Mouse (Mus musculus) CH12.LX (cell line): ENCODE data around the gene Entpd7. TPM values are rescaled to one million over a fixed set of nuclear protein-coding genes. Genes with fewer than 3 reads are reported as not detected.
A peak's percentile ranks its signal among the peaks of the same experiment; 100 is the strongest.

Experiments used
- DNase-seq: peaks from one replicate; pipeline ENCODE4 v3.0.0-alpha.2; 2013; ENCODE audit errors: extremely low read depth
- H3K27ac ChIP-seq: 2 replicates; pipeline ENCODE4 v1.5.1; 2012; ENCODE audit warnings: low read depth, mild to moderate bottlenecking, control low read depth, moderate library complexity; ENCODE audit not compliant: insufficient read depth
- H3K27me3 ChIP-seq: replicated peaks from 2 replicates; pipeline ENCODE3; 2012; ENCODE audit warnings: inconsistent platforms
- H3K36me3 ChIP-seq, 2 experiments: replicated peaks in 1 of 2; 2 replicates each; pipeline versions ENCODE3 to v1.6.1; 2012; ENCODE audit warnings: inconsistent platforms in 1 of 2, low read length in 1 of 2, mild to moderate bottlenecking in 1 of 2, mixed read lengths in 1 of 2, moderate library complexity in 1 of 2; ENCODE audit not compliant: control insufficient read depth in 1 of 2, insufficient read depth in 1 of 2
- H3K4me1 ChIP-seq, 2 experiments: 2 replicates each; pipeline ENCODE4 v1.6.1; 2012; ENCODE audit warnings: inconsistent platforms in 1 of 2, moderate library complexity in 1 of 2; ENCODE audit not compliant: insufficient read depth in 2 of 2, control insufficient read depth in 1 of 2
- H3K4me2 ChIP-seq: 2 replicates; pipeline ENCODE4 v1.6.1; 2012; ENCODE audit warnings: low read depth, mild to moderate bottlenecking, control low read depth; ENCODE audit not compliant: poor library complexity, insufficient read depth, severe bottlenecking
- H3K4me3 ChIP-seq, 3 experiments: fragments of 150-350 bp in 1 of 3; sonication (generic) in 1 of 3; replicated peaks in 1 of 3; 2 replicates each; pipeline versions ENCODE3 to v1.5.1; 2011 to 2012; ENCODE audit warnings: low read depth in 2 of 3, low read length in 2 of 3, mild to moderate bottlenecking in 2 of 3, moderate library complexity in 2 of 3, control low read depth in 1 of 3, improper control_type of control experiment in 1 of 3, inconsistent platforms in 1 of 3, mixed read lengths in 1 of 3; ENCODE audit not compliant: poor library complexity in 1 of 3
- H3K79me2 ChIP-seq: replicated peaks from 2 replicates; pipeline ENCODE4 v1.6.1; 2012; ENCODE audit warnings: mild to moderate bottlenecking, moderate library complexity; ENCODE audit not compliant: control insufficient read depth, poor library complexity, insufficient read depth, severe bottlenecking; ENCODE audit errors: extremely low read depth
- H3K9ac ChIP-seq: 2 replicates; pipeline ENCODE4 v1.6.1; 2012; ENCODE audit warnings: low read depth, mild to moderate bottlenecking, control low read depth, moderate library complexity; ENCODE audit not compliant: insufficient read depth
- H3K9me3 ChIP-seq: replicated peaks from 2 replicates; pipeline ENCODE3; 2012; ENCODE audit warnings: low read length, inconsistent platforms, mixed read lengths
- BHLHE40 ChIP-seq: IDR thresholded peaks from 2 replicates; pipeline ENCODE4 v1.6.1; 2011; ENCODE audit warnings: mild to moderate bottlenecking, low read depth, low read length, improper control_type of control experiment
- CHD2 ChIP-seq: IDR thresholded peaks from 2 replicates; pipeline ENCODE4 v1.6.1; 2011; ENCODE audit warnings: low read length, improper control_type of control experiment
- CTCF ChIP-seq, 2 experiments: IDR thresholded peaks in 1 of 2; conservative IDR thresholded peaks in 1 of 2; 2 replicates each; pipeline ENCODE4 v1.5.1; 2011 to 2012; ENCODE audit warnings: low read depth in 2 of 2, low read length in 2 of 2, improper control_type of control experiment in 1 of 2, inconsistent platforms in 1 of 2, mild to moderate bottlenecking in 1 of 2, moderate library complexity in 1 of 2
- EP300 ChIP-seq: IDR thresholded peaks from 2 replicates; pipeline ENCODE4 v1.6.1; 2011; ENCODE audit warnings: low read length, improper control_type of control experiment
- ETS1 ChIP-seq: conservative IDR thresholded peaks from 2 replicates; pipeline ENCODE4 v1.6.1; 2012; ENCODE audit warnings: low read depth, mild to moderate bottlenecking, inconsistent platforms, low read length, improper control_type of control experiment, moderate library complexity
- HCFC1 ChIP-seq: IDR thresholded peaks from 2 replicates; pipeline ENCODE4 v1.6.1; 2012; ENCODE audit warnings: low read depth, mild to moderate bottlenecking, inconsistent platforms, low read length, improper control_type of control experiment
- IRF4 ChIP-seq: IDR thresholded peaks from 2 replicates; pipeline ENCODE4 v1.6.1; 2014; ENCODE audit warnings: low read depth, mild to moderate bottlenecking, inconsistent platforms, low read length, improper control_type of control experiment
- JUN ChIP-seq: IDR thresholded peaks from 2 replicates; pipeline ENCODE4 v1.6.1; 2011; ENCODE audit warnings: low read depth, mild to moderate bottlenecking, low read length, improper control_type of control experiment, moderate library complexity; ENCODE audit not compliant: insufficient read depth
- JUND ChIP-seq: conservative IDR thresholded peaks from 2 replicates; pipeline ENCODE4 v1.6.1; 2011; ENCODE audit warnings: low read depth, low read length, improper control_type of control experiment
- KAT2A ChIP-seq: IDR thresholded peaks from 2 replicates; pipeline ENCODE4 v1.6.1; 2012; ENCODE audit warnings: low read length, improper control_type of control experiment, inconsistent platforms; ENCODE audit not compliant: insufficient replicate concordance
- MAFK ChIP-seq: IDR thresholded peaks from 2 replicates; pipeline ENCODE4 v1.6.1; 2011; ENCODE audit warnings: low read length, improper control_type of control experiment; ENCODE audit not compliant: insufficient replicate concordance
- MXI1 ChIP-seq: IDR thresholded peaks from 2 replicates; pipeline ENCODE4 v1.6.1; 2011; ENCODE audit warnings: mild to moderate bottlenecking, low read depth, low read length, improper control_type of control experiment
- MYC ChIP-seq: IDR thresholded peaks from 2 replicates; pipeline ENCODE4 v1.6.1; 2011; ENCODE audit warnings: low read depth, mild to moderate bottlenecking, improper control_type of control experiment, low read length
- NELFE ChIP-seq: IDR thresholded peaks from 2 replicates; pipeline ENCODE4 v1.6.1; 2011; ENCODE audit warnings: low read depth, low read length, improper control_type of control experiment
- NRF1 ChIP-seq: IDR thresholded peaks from 2 replicates; pipeline ENCODE4 v1.6.1; 2014; ENCODE audit warnings: low read depth, mild to moderate bottlenecking, inconsistent platforms, low read length, improper control_type of control experiment, moderate library complexity
- POLR2AphosphoS2 ChIP-seq: IDR thresholded peaks from 2 replicates; pipeline ENCODE4 v1.6.1; 2011; ENCODE audit warnings: low read depth, low read length, improper control_type of control experiment
- SIN3A ChIP-seq: IDR thresholded peaks from 2 replicates; pipeline ENCODE4 v1.6.1; 2012; ENCODE audit warnings: low read length, improper control_type of control experiment, inconsistent platforms
- UBTF ChIP-seq: IDR thresholded peaks from 2 replicates; pipeline ENCODE4 v1.6.1; 2012; ENCODE audit warnings: low read depth, mild to moderate bottlenecking, inconsistent platforms, low read length, improper control_type of control experiment, moderate library complexity
- ZC3H11A ChIP-seq: IDR thresholded peaks from 2 replicates; pipeline ENCODE4 v1.6.1; 2012; ENCODE audit warnings: low read depth, mild to moderate bottlenecking, inconsistent platforms, low read length, improper control_type of control experiment
- ZKSCAN1 ChIP-seq: IDR thresholded peaks from 2 replicates; pipeline ENCODE4 v1.6.1; 2012; ENCODE audit warnings: low read depth, inconsistent platforms, low read length, improper control_type of control experiment, borderline replicate concordance
- ZMIZ1 ChIP-seq: IDR thresholded peaks from 2 replicates; pipeline ENCODE4 v1.6.1; 2012; ENCODE audit warnings: low read depth, mild to moderate bottlenecking, inconsistent platforms, low read length, improper control_type of control experiment
- ZNF384 ChIP-seq: IDR thresholded peaks from 2 replicates; pipeline ENCODE4 v1.6.1; 2012; ENCODE audit warnings: low read depth, low read length, improper control_type of control experiment, inconsistent platforms
- dilution Hi-C: fragments of 300-500 bp; cut with MboI; formaldehyde crosslinking; loops from 2 replicates; pipeline ENCODE4 v1.14.3; 2020; ENCODE audit warnings: low sequenced_read_pairs; ENCODE audit not compliant: extremely low pct_unique_long_range_greater_than_20kb, extremely low pct_ligation_motif_present
- in situ Hi-C: fragments of 300-500 bp; cut with MboI; formaldehyde crosslinking; loops from 3 replicates; pipeline ENCODE4 v1.14.3; 2019; ENCODE audit warnings: low sequenced_read_pairs, low pct_ligation_motif_present, low pct_unique_long_range_greater_than_20kb, mixed read lengths
- polyA plus RNA-seq: library from polyadenylated mRNA; unstranded; fragments of >175 nt; gene quantifications from 2 replicates; pipeline ENCODE4 v1.2.1, GENCODE M21; 2012; ENCODE audit warnings: low read depth; ENCODE audit not compliant: insufficient read length
- total RNA-seq, 2 experiments: library from RNA; depleted of rRNA; stranded (reverse); fragments of 300-350 nt in 1 of 2; fragments of >200 nt in 1 of 2; gene quantifications; 2 replicates each; pipeline ENCODE4 v1.2.3; 2012 to 2014

Entpd7 gene
- total and polyA plus RNA-seq, 3 experiments, result 2.7 to 6.0 (median 4.0) TPM

- in situ Hi-C loops, result no loop called here
- dilution Hi-C loops, result no loop called here
- no peaks in the 10 kb centered on the region for H3K9me3 ChIP-seq
- no peak overlapping the region for H3K27ac ChIP-seq
- TF ChIP-seq IRF4 (no peak), SIN3A (peak; percentile 47; the same call in 1 of the 2 replicates), MYC (no peak), MAFK (no peak)
- H3K27me3 ChIP-seq, result no peaks in the 10 kb centered on the region
- peaks cover 17% of the 10 kb centered on the region for H3K79me2 ChIP-seq
- H3K9ac ChIP-seq, result peak overlapping the region; percentile 84
- peaks cover 0 to 29% of the 10 kb centered on the region in 2 experiments for H3K36me3 ChIP-seq
- no peak for DNase-seq
- peak overlapping the region; percentile 89 for H3K4me2 ChIP-seq
- peaks cover 6 to 33% of the 10 kb centered on the region in 2 experiments for H3K4me1 ChIP-seq
- peak overlapping the region; percentile 80 to 99 (median 92) for H3K4me3 ChIP-seq
Measured at GRCm38 (mm10) chr19:43673513-43674315, 15.8 kb upstream of the Entpd7 start.

- dilution Hi-C loops, result no loop called here
Measured at GRCm38 (mm10) chr19:43674316-43674689, 15.2 kb upstream of the Entpd7 start.

DNA sequence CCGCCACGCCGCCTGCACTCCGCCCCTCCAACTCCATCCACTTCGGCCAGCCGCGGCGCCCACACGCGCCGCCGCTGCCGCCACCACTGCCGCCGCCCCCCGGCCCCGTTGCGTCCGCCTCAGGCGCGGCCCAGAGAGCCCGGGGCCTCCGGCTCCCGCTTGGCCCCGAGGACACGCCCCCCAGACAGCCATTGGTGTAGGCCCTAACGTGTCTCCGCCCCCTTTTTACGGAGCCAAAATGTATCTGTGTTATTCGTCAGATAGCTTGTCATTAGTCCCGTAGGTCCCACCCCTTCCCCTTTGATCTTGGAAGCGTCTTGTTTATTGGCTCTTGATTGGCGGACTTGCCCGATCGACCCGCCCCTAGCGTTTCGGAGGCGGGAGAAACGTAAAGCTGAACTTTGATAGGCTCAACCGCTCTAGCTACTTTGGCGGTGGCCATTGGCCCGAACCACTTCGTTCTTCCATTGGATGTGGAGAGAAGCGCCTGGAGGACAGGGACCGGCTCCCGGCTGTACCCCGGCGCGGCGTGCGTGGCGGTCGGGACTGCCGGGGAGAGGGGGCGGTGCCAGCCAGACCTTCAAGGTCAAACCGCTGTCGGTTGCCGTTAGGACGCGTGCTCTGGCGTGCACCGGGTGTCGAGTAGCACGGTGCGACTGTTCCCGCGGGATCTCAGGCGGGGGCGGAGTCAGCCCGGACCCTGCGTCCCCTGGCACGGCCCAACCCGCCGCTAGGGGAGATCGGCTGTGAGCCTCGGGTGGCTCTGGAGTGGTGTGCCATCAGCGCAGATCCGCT, 14.5 kb upstream of the Entpd7 start, which contains the start of gene Slc25a28:
TSS of gene Slc25a28 (minus strand) at position 152 of the 795 bp plus-strand sequence.
- dilution Hi-C loops (no loop called here), in situ Hi-C loops (loop anchor here (5.0 kb wide), 2 partner anchors 37 to 77 kb away; partner anchors contain the start of genes Cox15 and Cutc)
- Histone ChIP-seq H3K9me3 (no peaks in the 10 kb centered on the region), H3K36me3 (peaks cover 0 to 19% of the 10 kb centered on the region in 2 experiments), H3K27me3 (no peaks in the 10 kb centered on the region), H3K4me3 (peak within 1 kb of the TSS; percentile 84 to 99 (median 92)), H3K79me2 (peaks cover 17% of the 10 kb centered on the region), H3K4me2 (peak within 1 kb of the TSS; percentile 89), H3K4me1 (peaks cover 6 to 45% of the 10 kb centered on the region in 2 experiments), H3K9ac (peak within 1 kb of the TSS; percentile 84), H3K27ac (peak within 1 kb of the TSS; percentile 88)
- DNase-seq, result peak; percentile 100
- no peak for TF ChIP-seq MAFK
- peak; percentile 81 for TF ChIP-seq ZMIZ1
- TF ChIP-seq JUND, result no peak
- 0 out of 2 replicates have a peak, but pooled peaks have one; percentile 56 for TF ChIP-seq KAT2A
- TF ChIP-seq CTCF (conservative IDR thresholded peaks at IDR 0.05 in 1 of 2, IDR thresholded peaks at IDR 0.05 in 1 of 2; ENCODE audit: low read depth in 2 of 2, low read length in 2 of 2), result peak; percentile 6 to 61; a peak in 2 of 4 replicates
- peak; percentile 70 for TF ChIP-seq HCFC1
- TF ChIP-seq MXI1, result peak; percentile 82; the same call in 1 of the 2 replicates
- TF ChIP-seq JUN, result no peak
- TF ChIP-seq UBTF, result no peak; the same call in 1 of the 2 replicates
- TF ChIP-seq POLR2AphosphoS2, result peak; percentile 81; the same call in 1 of the 2 replicates
- no peak for TF ChIP-seq EP300
- TF ChIP-seq CHD2, result peak; percentile 82
- TF ChIP-seq ETS1, result no peak
- TF ChIP-seq NELFE, result peak; percentile 97
- no peak for TF ChIP-seq ZKSCAN1
- peak; percentile 44 for TF ChIP-seq NRF1

More at GRCm38 (mm10) chr19:43674316-43674689, 15.2 kb upstream of the Entpd7 start:
- H3K9ac ChIP-seq, result peak overlapping the region; percentile 84
- H3K27ac ChIP-seq, result no peak overlapping the region
- peaks cover 17% of the 10 kb centered on the region for H3K79me2 ChIP-seq
- DNase-seq, result no peak
- H3K4me2 ChIP-seq, result 0 out of 2 replicates have a peak overlapping the region, but pooled peaks have one; percentile 89
- no peaks in the 10 kb centered on the region for H3K27me3 ChIP-seq
- in situ Hi-C loops, result no loop called here
- TF ChIP-seq ZC3H11A, result no peak
- TF ChIP-seq BHLHE40, result no peak
- TF ChIP-seq ZNF384, result no peak
- no peak for TF ChIP-seq POLR2AphosphoS2
- TF ChIP-seq NELFE, result no peak
- TF ChIP-seq CTCF (conservative IDR thresholded peaks at IDR 0.05 in 1 of 2, IDR thresholded peaks at IDR 0.05 in 1 of 2; ENCODE audit: low read depth in 2 of 2, low read length in 2 of 2), result no peak
- no peak for TF ChIP-seq UBTF
- H3K4me3 ChIP-seq, result peak overlapping the region; percentile 80 to 99 (median 92)
- H3K9me3 ChIP-seq, result no peaks in the 10 kb centered on the region
- peaks cover 0 to 24% of the 10 kb centered on the region in 2 experiments for H3K36me3 ChIP-seq
- peaks cover 6 to 39% of the 10 kb centered on the region in 2 experiments for H3K4me1 ChIP-seq
